Mouse (Mus musculus): ENCODE results near the gene Dimt1.

DNA sequence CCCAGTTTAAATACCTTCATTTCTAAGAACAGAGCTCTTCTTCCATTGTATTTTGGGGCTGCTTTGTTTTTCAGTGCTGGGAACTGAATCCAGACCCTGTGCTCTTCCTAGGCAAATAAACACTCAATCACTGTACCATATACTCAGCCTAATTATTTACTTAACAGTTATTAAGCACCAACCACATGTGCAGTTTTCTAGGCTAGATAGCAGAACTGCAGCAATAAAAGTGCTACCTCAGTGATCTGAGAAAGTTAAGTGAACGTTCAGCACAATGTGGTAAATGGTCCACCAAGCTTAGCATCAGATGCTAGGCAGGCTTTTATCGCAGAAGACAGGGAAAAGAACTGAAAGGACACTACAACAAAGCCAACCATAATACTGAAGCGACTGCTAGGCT is 42.3 kb upstream of the Dimt1 start:
- TF ChIP-seq POLR2A (IDR thresholded peaks at IDR 0.05; ENCODE audit: control insufficient read depth in 1 of 2, insufficient read depth in 1 of 2, low read depth in 1 of 2, low read length in 2 of 2, poor library complexity in 1 of 2) (no peak), HCFC1 (IDR thresholded peaks at IDR 0.05; ENCODE audit: low read depth, low read length) (no peak)
